Mouse (Mus musculus) heart, embryonic 15.5 days (tissue): ENCODE results near the gene Tmed4. TPM values are rescaled to one million over a fixed set of nuclear protein-coding genes. Genes with fewer than 3 reads are reported as not detected.

ENCODE experiments used
- ATAC-seq: fragments of 200-750 bp; cut with Nextera tagmentation; replicated peaks from 2 replicates; pipeline ENCODE4 v1.8.0; 2017; ENCODE audit warnings: low read depth, moderate TSS enrichment; ENCODE audit not compliant: insufficient number of reproducible peaks, insufficient read depth, low FRiP score
- H3K27ac ChIP-seq: fragments of 300-500 bp; sonication (generic); 2 replicates; pipeline ENCODE4 v1.5.1; 2015; ENCODE audit warnings: mild to moderate bottlenecking, inconsistent platforms
- H3K27me3 ChIP-seq: fragments of 300-500 bp; sonication (generic); 2 replicates; pipeline ENCODE4 v1.6.1; 2015; ENCODE audit warnings: inconsistent platforms
- H3K36me3 ChIP-seq: fragments of 300-500 bp; sonication (generic); 2 replicates; pipeline ENCODE4 v1.6.1; 2015; ENCODE audit warnings: mild to moderate bottlenecking, inconsistent platforms
- H3K4me1 ChIP-seq: fragments of 300-500 bp; sonication (generic); replicated peaks from 2 replicates; pipeline ENCODE4 v1.6.1; 2015; ENCODE audit warnings: inconsistent platforms
- H3K4me2 ChIP-seq: fragments of 300-500 bp; sonication (generic); 2 replicates; pipeline ENCODE4 v1.6.1; 2015; ENCODE audit warnings: inconsistent platforms, mild to moderate bottlenecking, moderate library complexity
- H3K4me3 ChIP-seq: fragments of 300-500 bp; sonication (generic); 2 replicates; pipeline ENCODE4 v1.5.1; 2015; ENCODE audit warnings: mild to moderate bottlenecking, inconsistent platforms
- H3K9ac ChIP-seq: fragments of 300-500 bp; sonication (generic); 2 replicates; pipeline ENCODE4 v1.6.1; 2015; ENCODE audit warnings: mild to moderate bottlenecking, inconsistent platforms
- H3K9me3 ChIP-seq: fragments of 300-500 bp; sonication (generic); replicated peaks from 2 replicates; pipeline ENCODE4 v1.6.1; 2016; ENCODE audit warnings: inconsistent platforms
- WGBS: fragments of 180-500 bp; shearing (Covaris S2); methylation state at CpG from one replicate; pipeline ENCODE4 v1.1.7; 2015; ENCODE audit warnings: mixed read lengths; 5-methylcytosine and 5-hydroxymethylcytosine counted together
- polyA plus RNA-seq: library from polyadenylated mRNA; unstranded; fragments of >200 nt; fragmentation: Nextera tagmentation; extraction: Ambion mirVana; gene quantifications from 2 replicates; pipeline ENCODE4 v1.2.1, GENCODE M21; 2015

The Tmed4 gene
- polyA plus RNA-seq, 1 experiment from 2014 or later: 76.0 TPM

GRCm38 (mm10) chr11:6224541-6225229, 50.0 kb downstream of the Tmed4 start:
- H3K9ac ChIP-seq: no peak overlapping the region
- no peak overlapping the region for H3K27ac ChIP-seq
- H3K4me3 ChIP-seq: no peak overlapping the region
- ATAC-seq: no peak
- no peaks in the 10 kb centered on the region for H3K36me3 ChIP-seq
- H3K4me1 ChIP-seq: no peaks in the 10 kb centered on the region
- no peak overlapping the region for H3K4me2 ChIP-seq
- peaks cover 10% of the 10 kb centered on the region; the same call in 1 of the 2 replicates for H3K27me3 ChIP-seq
- no peaks in the 10 kb centered on the region for H3K9me3 ChIP-seq
- WGBS: 67% methylated on average over 14 of the region's 14 CpGs

- 93% methylated on average over 10 of the region's 10 CpGs for WGBS
These were observed 52.5 kb downstream of the Tmed4 start for GRCm38 (mm10) chr11:6222187-6222586.

More at GRCm38 (mm10) chr11:6222187-6222586, 52.5 kb downstream of the Tmed4 start:
- Histone ChIP-seq H3K4me3 (no peak overlapping the region), H3K27me3 (peaks cover 10% of the 10 kb centered on the region; the same call in 1 of the 2 replicates), H3K4me2 (no peak overlapping the region), H3K9ac (no peak overlapping the region), H3K4me1 (no peaks in the 10 kb centered on the region), H3K27ac (no peak overlapping the region), H3K9me3 (no peaks in the 10 kb centered on the region), H3K36me3 (no peaks in the 10 kb centered on the region)
- ATAC-seq: no peak

Other genes with a start within 250 kb of the Tmed4 start
- gene Camk2b, start 208.5 kb downstream of the Tmed4 start, polyA plus RNA-seq: 2.8 and 3.5 TPM in 2 replicates
- gene A730071L15Rik, start 74.8 kb downstream of the Tmed4 start, polyA plus RNA-seq: 0.34 and 0.55 TPM in 2 replicates
- 28.9 and 33.5 TPM in 2 replicates for gene Nudcd3, start 74.5 kb downstream of the Tmed4 start, polyA plus RNA-seq
- not detected in 2 replicates for gene Npc1l1, start 44.7 kb downstream of the Tmed4 start, polyA plus RNA-seq
- 45.8 and 60.3 TPM in 2 replicates for gene Ddx56, start 7.1 kb downstream of the Tmed4 start, polyA plus RNA-seq
- gene Ogdh, start 16.8 kb upstream of the Tmed4 start, polyA plus RNA-seq: 264 and 278 TPM in 2 replicates
- 6.6 and 8.2 TPM in 2 replicates for gene Zmiz2, start 114.2 kb upstream of the Tmed4 start, polyA plus RNA-seq
- gene Ppia, start 140.6 kb upstream of the Tmed4 start, polyA plus RNA-seq: 3,680 and 4,098 TPM in 2 replicates
- 318 and 327 TPM in 2 replicates for gene H2afv, start 169.6 kb upstream of the Tmed4 start, polyA plus RNA-seq
- gene Purb, start 201.0 kb upstream of the Tmed4 start, polyA plus RNA-seq: 24.0 and 26.1 TPM in 2 replicates
- gene Myo1g, start 246.1 kb upstream of the Tmed4 start, polyA plus RNA-seq: 1.2 and 4.9 TPM in 2 replicates